Mouse (Mus musculus) neural tube, embryonic 13.5 days (tissue): ENCODE data around the gene Rxfp2. TPM values are rescaled to one million over a fixed set of nuclear protein-coding genes. Genes with fewer than 3 reads are reported as not detected.

Experiments
- polyA plus RNA-seq: library from polyadenylated mRNA; unstranded; fragments of >200 nt; fragmentation: Nextera tagmentation; extraction: Ambion mirVana; gene quantifications from 2 replicates; pipeline ENCODE4 v1.2.1, GENCODE M21; 2015

Gene Rxfp2
- polyA plus RNA-seq, 1 experiment from 2014 or later = 0.64 TPM

Other genes starting within 250 kb of the Rxfp2 start
- 38.8 and 41.9 TPM in 2 replicates for gene Fry, start 100.0 kb downstream of the Rxfp2 start, polyA plus RNA-seq